Mouse (Mus musculus) subcutaneous adipose tissue, adult 2 months (tissue): ENCODE results near the gene Zfp446. TPM values are rescaled to one million over a fixed set of nuclear protein-coding genes. Genes with fewer than 3 reads are reported as not detected.

ENCODE experiments used
- polyA plus RNA-seq: library from polyadenylated mRNA; depleted of rRNA; stranded (reverse); fragments of >200 nt; gene quantifications from 2 replicates; pipeline ENCODE4 v1.2.3, GENCODE M21; 2012; ENCODE audit warnings: low replicate concordance; rRNA removed

Zfp446 gene
- 5.9 and 11.7 TPM in 2 replicates for polyA plus RNA-seq

GRCm38 (mm10) chr7:12977682-12978389 is at the start of gene Zfp446:
Gene Zfp446, plus strand, starts transcription at chr7:12977848.

GRCm38 (mm10) chr7:12965678-12966091 is 12.0 kb upstream of the Zfp446 start, which contains the start of gene Zfp324:
Gene Zfp324, plus strand, starts transcription at chr7:12965838.

GRCm38 (mm10) chr7:12998053-12998452 is 20.4 kb downstream of the Zfp446 start, which contains the start of gene Slc27a5:
Gene Slc27a5, minus strand, starts transcription at chr7:12998192.

GRCm38 (mm10) chr7:12998851-12999250 is 21.2 kb downstream of the Zfp446 start, which contains the start of gene Trim28:
Gene Trim28, plus strand, starts transcription at chr7:12999114.

GRCm38 (mm10) chr7:13010005-13010908 is 32.6 kb downstream of the Zfp446 start, which contains the start of gene Zbtb45:
Gene Zbtb45, minus strand, starts transcription at chr7:13010034.

GRCm38 (mm10) chr7:13034148-13034977 is 56.7 kb downstream of the Zfp446 start, which contains the start of gene Chmp2a:
Gene Chmp2a, minus strand, starts transcription at chr7:13034807.

Other genes starting within 250 kb of the Zfp446 start
- gene Vmn2r56, start 242.8 kb upstream of the Zfp446 start, polyA plus RNA-seq = not detected in 2 replicates
- 1.1 and 5.5 TPM in 2 replicates for gene Zscan18, start 174.2 kb upstream of the Zfp446 start, polyA plus RNA-seq
- 2.1 and 3.4 TPM in 2 replicates for gene Zfp329, start 159.0 kb upstream of the Zfp446 start, polyA plus RNA-seq
- 12.8 and 17.1 TPM in 2 replicates for gene Zfp110, start 143.1 kb upstream of the Zfp446 start, polyA plus RNA-seq
- gene Zfp128, start 96.7 kb upstream of the Zfp446 start, polyA plus RNA-seq = 1.4 and 2.6 TPM in 2 replicates
- 6.9 and 16.2 TPM in 2 replicates for gene Zscan22, start 80.0 kb upstream of the Zfp446 start, polyA plus RNA-seq
- gene Rps5, start 55.6 kb upstream of the Zfp446 start, polyA plus RNA-seq = 1,231 and 3,702 TPM in 2 replicates
- 0.26 and 0.54 TPM in 2 replicates for gene Rnf225, start 50.4 kb upstream of the Zfp446 start, polyA plus RNA-seq
- 5.6 and 11.9 TPM in 2 replicates for gene Zfp324, start 12.0 kb upstream of the Zfp446 start, polyA plus RNA-seq
- gene Slc27a5, start 20.3 kb downstream of the Zfp446 start, polyA plus RNA-seq = 0.32 and 0.63 TPM in 2 replicates
- 168 and 437 TPM in 2 replicates for gene Trim28, start 21.3 kb downstream of the Zfp446 start, polyA plus RNA-seq
- 12.3 and 22.9 TPM in 2 replicates for gene Zbtb45, start 32.2 kb downstream of the Zfp446 start, polyA plus RNA-seq
- 100 and 104 TPM in 2 replicates for gene Chmp2a, start 57.0 kb downstream of the Zfp446 start, polyA plus RNA-seq
- gene Ube2m, start 60.4 kb downstream of the Zfp446 start, polyA plus RNA-seq = 232 and 241 TPM in 2 replicates
- gene Mzf1, start 76.9 kb downstream of the Zfp446 start, polyA plus RNA-seq = 0.92 and 2.7 TPM in 2 replicates
- gene Vmn1r85, start 117.3 kb downstream of the Zfp446 start, polyA plus RNA-seq = not detected in 2 replicates
- gene Vmn1r86, start 142.1 kb downstream of the Zfp446 start, polyA plus RNA-seq = not detected in 2 replicates
- gene Vmn1r87, start 162.3 kb downstream of the Zfp446 start, polyA plus RNA-seq = not detected in 2 replicates
- gene Vmn1r88, start 181.7 kb downstream of the Zfp446 start, polyA plus RNA-seq = not detected in 2 replicates
- gene Vmn1r89, start 235.2 kb downstream of the Zfp446 start, polyA plus RNA-seq = not detected in 2 replicates